Mouse (Mus musculus): ENCODE data around the gene Baz2b.

- TF ChIP-seq CTCF (IDR thresholded peaks at IDR 0.05; ENCODE audit: borderline replicate concordance, insufficient read depth, low read depth, low read length) (no peak), POLR2A (IDR thresholded peaks at IDR 0.05; ENCODE audit: borderline replicate concordance, insufficient read depth, low read length) (no peak)
These were observed 5.9 kb downstream of the Baz2b start for GRCm38 (mm10) chr2:60203733-60204132.
